Mouse (Mus musculus): ENCODE measurements at regions not wholly inside any gene's neighbourhood (a gene's known extent, or its start where the extent isn't known, plus 50 kb on each side); places are given as distances from the start of the nearest gene placed in this dataset.

DNA sequence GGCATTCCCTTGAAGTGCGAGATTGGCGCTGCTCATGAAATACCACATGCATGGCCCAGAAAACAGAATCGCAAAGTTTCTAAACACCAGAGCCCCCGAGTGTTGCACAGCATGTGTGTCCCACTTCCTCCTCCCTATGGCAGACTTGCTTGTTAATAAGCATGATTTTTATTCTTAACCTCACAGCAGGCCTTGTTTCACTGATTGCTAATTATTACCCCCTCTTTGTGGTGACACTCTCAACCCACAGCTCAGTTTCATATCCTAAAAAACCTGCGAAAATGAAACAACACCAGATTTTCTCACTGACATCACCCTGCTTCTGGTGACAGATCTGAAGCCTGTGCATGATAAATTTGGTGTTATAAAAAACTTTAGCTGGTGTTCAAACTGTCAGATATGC, 1319.3 kb upstream of the Gm7489 start:
- DNase-seq (ENCODE audit: low spot score): no peak

DNA sequence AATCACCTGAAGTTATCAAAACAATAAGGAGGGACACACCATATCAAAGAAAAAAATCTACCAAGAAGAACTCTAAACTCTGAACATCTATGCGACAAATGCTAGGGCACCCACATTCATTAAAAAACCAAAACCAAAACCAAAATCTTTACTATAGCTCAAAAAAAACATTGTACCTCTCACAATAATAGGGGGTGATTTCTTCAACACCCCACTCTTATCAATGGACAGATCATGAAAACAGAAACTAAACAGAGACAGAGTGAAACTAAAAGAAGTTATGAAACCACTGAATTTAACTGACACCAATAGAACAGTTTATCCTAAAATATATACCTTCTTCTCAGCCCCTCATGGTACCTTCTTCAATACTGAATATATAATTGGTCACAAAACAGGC, 1314.5 kb upstream of the Gm7489 start:
- no peak for DNase-seq (ENCODE audit: low spot score)

DNA sequence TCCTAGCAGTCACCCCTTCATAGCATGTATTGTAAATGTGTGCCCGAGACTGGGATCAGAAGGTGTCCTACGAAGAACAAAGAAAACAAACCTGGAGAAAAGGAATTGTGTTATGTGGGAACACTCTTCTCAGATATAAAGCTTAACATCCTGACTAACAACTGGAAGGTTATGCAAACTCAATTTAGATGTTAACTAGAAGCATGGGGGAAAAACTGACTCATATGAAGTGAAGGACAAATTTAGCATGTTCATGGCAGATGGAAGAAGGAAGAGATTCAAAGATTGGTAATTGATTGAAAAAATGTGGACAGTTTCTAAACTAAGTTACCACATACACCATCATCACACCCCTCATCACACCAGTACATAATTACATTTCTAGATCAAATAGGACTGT, 1307.1 kb upstream of the Gm7489 start:
- no peak for DNase-seq (ENCODE audit: low spot score)

DNA sequence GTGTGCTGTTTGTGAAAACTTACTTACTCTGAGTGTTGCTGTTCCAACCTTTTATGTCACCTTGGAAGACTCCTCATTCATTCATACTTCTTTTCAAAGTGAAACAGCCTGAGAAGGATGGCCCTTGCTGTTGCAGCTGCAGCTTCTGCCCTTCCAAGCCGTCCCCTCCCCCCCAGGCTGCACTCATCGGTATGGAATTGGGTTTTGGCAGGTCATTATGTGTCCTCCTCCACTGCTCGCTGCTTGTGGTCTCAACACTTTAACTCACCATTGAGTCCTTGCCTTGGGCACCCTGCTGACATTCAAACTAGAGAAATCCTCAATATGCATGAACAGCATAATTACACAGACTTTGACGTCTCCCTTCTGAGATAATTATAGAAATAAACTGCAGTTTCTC, 1295.3 kb upstream of the Gm7489 start:
- no peak for DNase-seq (ENCODE audit: low spot score)

DNA sequence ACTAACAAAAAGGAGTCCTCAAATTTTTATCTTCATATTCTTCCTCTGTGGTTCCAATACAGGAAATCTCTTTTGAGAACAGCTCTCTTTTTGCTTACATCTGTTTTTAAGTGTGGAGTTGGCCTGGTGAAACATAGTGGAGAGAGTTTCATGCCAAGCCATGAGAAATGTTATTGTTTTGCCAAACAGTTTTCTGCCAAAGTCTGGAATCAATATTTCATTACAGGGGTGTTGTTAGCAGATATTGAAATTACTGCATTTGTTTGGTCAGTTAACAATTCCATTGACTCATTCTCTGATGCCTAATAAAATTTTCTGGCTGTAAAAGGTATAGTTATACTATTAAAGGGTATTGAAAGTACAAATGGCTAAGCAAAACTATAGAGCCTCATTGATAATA, 1285.2 kb upstream of the Gm7489 start:
- DNase-seq (ENCODE audit: low spot score): no peak

DNA sequence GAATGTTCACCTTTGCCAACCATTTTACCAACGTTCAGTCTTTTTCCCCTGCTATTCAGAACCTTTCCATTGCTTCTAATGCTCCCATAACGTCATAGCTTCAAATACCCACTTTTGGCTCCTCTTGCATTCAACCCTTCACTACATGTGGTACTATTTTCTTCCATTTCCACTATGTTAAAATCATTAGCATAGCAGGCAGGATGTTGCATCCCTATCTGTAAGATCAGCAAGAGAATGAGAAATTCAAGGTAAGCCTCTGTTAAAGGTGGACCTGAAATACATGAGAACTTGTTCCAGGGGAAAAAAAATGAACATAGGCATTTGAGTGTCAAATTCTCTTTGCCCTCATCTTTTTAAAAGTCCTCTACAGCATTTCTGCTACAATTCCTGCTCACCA, 1284.7 kb upstream of the Gm7489 start:
- DNase-seq (ENCODE audit: low spot score): no peak

DNA sequence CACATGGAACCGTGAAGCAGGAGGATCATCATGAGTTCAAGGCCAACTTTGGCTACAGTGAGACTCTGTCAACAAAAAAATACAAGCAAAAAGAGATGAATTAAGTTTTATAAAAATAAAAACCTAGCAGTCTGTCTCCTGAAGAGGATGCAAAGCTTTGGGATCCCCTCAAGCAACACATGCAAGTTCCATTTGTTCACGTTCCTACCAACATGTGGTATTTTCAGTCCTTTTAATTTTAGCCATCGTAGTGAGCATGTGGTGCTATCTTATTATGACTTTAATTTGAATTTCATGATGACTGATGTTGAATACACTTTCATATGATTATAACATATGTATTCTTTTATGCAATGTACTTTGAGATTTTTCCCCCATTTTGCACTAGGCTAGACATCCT, 1244.9 kb upstream of the Gm7489 start:
- DNase-seq (ENCODE audit: low spot score): no peak

DNA sequence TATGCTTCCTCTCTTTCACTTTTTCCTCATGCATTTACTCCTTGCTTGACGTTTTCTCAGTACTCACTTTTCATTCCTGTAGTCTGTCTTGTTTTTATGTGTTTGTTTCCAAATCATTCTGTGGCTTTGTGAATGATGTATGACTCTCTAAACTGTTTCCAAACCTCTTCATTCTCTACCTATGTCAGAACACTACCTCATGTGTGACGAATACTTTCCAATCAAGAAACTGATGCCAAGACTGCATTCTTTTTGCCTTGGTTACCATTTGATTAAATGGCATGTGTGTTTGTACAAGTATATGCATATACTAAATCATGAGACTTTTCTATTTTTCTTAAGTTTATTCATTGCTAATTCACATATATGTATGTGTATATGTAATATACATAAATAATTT, 1238.7 kb upstream of the Gm7489 start:
- DNase-seq (ENCODE audit: low spot score): no peak

DNA sequence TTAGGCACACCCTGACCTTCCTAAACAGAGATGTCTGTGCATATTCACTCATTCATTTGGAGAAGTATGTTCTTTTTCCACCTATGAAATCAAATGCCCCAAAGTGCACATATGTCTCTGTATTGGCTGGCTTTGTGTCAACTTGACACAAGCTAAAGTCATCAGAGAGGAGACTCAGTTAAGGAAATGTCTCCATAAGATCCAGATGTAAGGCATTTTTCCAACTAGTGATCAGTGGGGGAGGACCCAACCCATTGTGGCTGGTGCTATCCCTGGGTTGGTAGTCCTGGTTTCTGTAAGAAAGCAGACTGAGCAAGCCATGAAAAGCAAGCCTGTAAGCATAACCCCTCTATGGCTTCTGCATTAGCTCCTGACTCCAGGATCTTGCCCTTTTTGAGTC, 1226.8 kb upstream of the Gm7489 start:
- DNase-seq (ENCODE audit: low spot score): no peak

Data from gastrocnemius, adult 18-20 months (tissue).